Mouse (Mus musculus): ENCODE results near the gene Paics. TPM values are rescaled to one million over a fixed set of nuclear protein-coding genes. Genes with fewer than 3 reads are reported as not detected.
A peak's percentile ranks its signal among the peaks of the same experiment; 100 is the strongest.

The Paics gene
- polyA plus RNA-seq, 1 experiment from 2014 or later = 396 TPM

DNA sequence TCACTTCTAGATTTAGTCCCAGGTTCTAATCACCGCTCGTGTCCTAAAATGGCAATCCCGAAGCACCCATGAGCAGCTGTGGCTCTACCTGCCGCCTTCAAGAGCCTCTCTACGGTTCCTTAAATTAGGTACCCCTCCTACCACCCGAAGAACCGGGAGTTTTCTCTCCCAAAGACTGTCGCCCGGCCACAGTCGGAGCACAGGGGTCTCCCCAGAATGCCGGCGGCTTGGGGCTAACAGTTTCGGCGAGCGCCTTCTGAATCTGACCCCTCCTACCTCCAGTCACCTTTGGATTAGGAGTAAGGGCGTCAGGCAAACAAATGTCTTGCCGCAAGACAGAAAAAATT, 23.1 kb downstream of the Paics start:
- H3K4me2 ChIP-seq = peak overlapping the region; percentile 88
- 4% methylated on average over 17 of the region's 17 CpGs for WGBS
- peaks cover 13% of the 10 kb centered on the region for H3K4me1 ChIP-seq (replicated peaks)
- peak; percentile 8; the same call in 1 of the 2 replicates for ATAC-seq (ENCODE audit: insufficient number of reproducible peaks, insufficient read depth, low FRiP score, low TSS enrichment, low read depth)
- H3K36me3 ChIP-seq = peaks cover 46% of the 10 kb centered on the region
- H3K9me3 ChIP-seq = no peaks in the 10 kb centered on the region
- no peaks in the 10 kb centered on the region for H3K27me3 ChIP-seq
- H3K4me3 ChIP-seq (replicated peaks) = peak overlapping the region; percentile 86
- H3K9ac ChIP-seq (replicated peaks) = peak overlapping the region; percentile 82
- no peak overlapping the region for H3K27ac ChIP-seq

DNA sequence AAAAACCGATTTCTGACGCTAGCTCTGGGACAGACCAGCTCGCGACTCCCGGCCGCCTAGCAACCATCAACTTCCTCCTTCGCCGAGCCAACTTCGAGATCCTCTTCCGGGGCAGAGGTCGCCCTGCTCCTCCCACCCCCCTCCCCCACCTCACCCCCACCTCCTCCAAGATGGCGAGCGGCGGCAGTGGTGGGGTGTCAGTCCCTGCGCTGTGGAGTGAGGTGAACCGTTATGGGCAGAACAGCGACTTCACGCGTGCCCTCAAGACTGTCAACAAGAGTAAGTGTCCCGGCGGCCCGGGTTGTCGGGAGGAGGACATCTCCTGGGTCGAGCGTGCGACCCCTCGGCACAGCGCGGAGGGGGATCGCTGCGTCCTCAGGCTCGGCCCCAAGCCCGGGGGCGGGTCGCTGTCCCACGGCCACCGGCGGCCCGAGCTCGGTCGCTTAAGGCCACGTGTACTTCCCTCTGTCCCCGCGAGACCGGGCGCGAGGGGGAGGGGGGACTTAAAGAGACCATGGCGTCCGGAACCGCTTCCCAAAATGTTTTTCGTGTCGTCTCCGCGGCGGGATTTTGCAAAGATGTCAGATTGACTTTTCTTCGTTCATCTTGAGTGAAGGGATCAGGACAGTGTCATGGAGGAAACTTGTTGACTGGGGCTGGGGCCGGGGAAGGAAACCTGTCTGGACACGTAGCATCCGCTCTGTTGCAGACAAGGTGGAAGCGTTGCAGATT, 23.6 kb downstream of the Paics start, which contains the start of gene Srp72:
Gene Srp72, plus strand, starts transcription at position 130 of the 732 bp plus-strand sequence.
- peak; percentile 93 for ATAC-seq (ENCODE audit: insufficient number of reproducible peaks, insufficient read depth, low FRiP score, low TSS enrichment, low read depth)
- Histone ChIP-seq H3K4me3 (replicated peaks) (peak within 1 kb of the TSS; percentile 86), H3K4me1 (replicated peaks) (peaks cover 13% of the 10 kb centered on the region), H3K27me3 (no peaks in the 10 kb centered on the region), H3K36me3 (peaks cover 46% of the 10 kb centered on the region), H3K27ac (peak within 1 kb of the TSS; percentile 92), H3K9ac (replicated peaks) (peak within 1 kb of the TSS; percentile 82), H3K9me3 (no peaks in the 10 kb centered on the region), H3K4me2 (peak within 1 kb of the TSS; percentile 88)
- under 1% methylated on average over 60 of the region's 60 CpGs for WGBS

DNA sequence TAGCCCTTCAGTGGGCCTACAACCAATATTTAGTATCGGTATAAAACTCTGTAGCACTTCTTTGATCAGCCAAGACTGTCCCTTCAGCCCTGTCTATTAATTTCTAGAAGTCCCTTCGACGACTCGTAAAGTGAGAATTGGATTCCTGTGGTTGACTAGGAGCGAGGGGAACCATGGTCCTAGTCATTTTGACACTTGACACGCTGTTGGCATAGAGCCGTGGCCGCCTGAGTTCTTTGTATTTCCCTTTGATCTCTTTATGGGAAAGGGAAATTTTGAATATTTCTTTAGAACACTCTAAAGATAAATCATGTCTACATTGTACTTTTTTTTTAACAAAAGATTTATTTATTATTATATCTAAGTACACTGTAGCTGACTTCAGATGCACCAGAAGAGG, 24.6 kb downstream of the Paics start:
- Histone ChIP-seq H3K36me3 (peaks cover 45% of the 10 kb centered on the region), H3K27me3 (no peaks in the 10 kb centered on the region), H3K9ac (replicated peaks) (no peak overlapping the region), H3K9me3 (no peaks in the 10 kb centered on the region), H3K4me2 (peak overlapping the region; percentile 88), H3K4me3 (replicated peaks) (peak overlapping the region; percentile 86), H3K27ac (no peak overlapping the region), H3K4me1 (replicated peaks) (peaks cover 13% of the 10 kb centered on the region)
- ATAC-seq (ENCODE audit: insufficient number of reproducible peaks, insufficient read depth, low FRiP score, low TSS enrichment, low read depth) = no peak
- WGBS = 76% methylated on average over 8 of the region's 8 CpGs

DNA sequence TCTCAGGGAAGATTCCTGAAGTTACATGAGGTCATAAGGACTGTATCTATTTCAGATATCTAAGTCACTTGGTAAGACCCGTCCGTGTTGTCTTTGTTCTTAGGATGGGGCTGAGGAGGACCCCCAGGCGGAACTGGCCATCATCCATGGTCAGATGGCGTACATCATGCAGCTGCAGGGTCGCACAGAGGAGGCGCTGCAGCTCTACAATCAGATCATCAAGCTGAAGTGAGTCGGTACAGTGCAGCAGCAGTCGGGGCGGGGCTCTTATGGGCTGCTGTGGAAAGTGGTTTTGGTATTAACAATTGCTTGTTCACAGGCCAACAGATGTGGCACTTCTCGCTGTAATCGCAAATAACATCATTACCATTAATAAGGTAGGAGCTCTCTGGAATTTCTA, 32.9 kb downstream of the Paics start:
- Histone ChIP-seq H3K27ac (no peak overlapping the region), H3K9me3 (no peaks in the 10 kb centered on the region), H3K4me3 (replicated peaks) (no peak overlapping the region), H3K4me2 (no peak overlapping the region), H3K4me1 (replicated peaks) (no peaks in the 10 kb centered on the region), H3K36me3 (peaks cover 84% of the 10 kb centered on the region), H3K9ac (replicated peaks) (no peak overlapping the region), H3K27me3 (no peaks in the 10 kb centered on the region)
- 92% methylated on average over 11 of the region's 11 CpGs for WGBS
- ATAC-seq (ENCODE audit: insufficient number of reproducible peaks, insufficient read depth, low FRiP score, low TSS enrichment, low read depth) = no peak

DNA sequence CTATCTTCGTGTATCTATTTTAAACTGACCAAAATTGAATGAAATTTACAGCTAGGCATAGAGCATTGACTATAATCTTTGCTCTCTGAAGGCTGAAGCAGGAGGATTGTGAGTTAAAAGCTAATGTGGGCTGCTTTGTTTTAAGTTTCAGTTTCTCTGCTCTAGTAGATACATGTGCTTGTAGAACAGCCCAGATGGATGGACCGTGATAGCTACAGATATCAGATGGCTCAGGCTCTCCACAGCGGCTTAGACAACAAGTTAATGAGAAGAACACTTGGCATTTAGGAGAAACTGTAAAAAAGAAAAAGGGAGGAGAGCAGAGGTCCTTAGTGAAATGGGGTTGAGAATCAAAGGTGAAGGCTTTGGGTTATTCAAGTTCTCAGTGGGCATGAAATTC, 39.7 kb downstream of the Paics start:
- Histone ChIP-seq H3K36me3 (peaks cover 87% of the 10 kb centered on the region), H3K9ac (replicated peaks) (no peak overlapping the region), H3K27me3 (no peaks in the 10 kb centered on the region), H3K4me3 (replicated peaks) (no peak overlapping the region), H3K27ac (no peak overlapping the region), H3K9me3 (no peaks in the 10 kb centered on the region; the same call in 1 of the 2 replicates), H3K4me1 (replicated peaks) (no peaks in the 10 kb centered on the region), H3K4me2 (no peak overlapping the region)
- no peak for ATAC-seq (ENCODE audit: insufficient number of reproducible peaks, insufficient read depth, low FRiP score, low TSS enrichment, low read depth)
- 92% methylated on average over 3 of the region's 3 CpGs for WGBS

DNA sequence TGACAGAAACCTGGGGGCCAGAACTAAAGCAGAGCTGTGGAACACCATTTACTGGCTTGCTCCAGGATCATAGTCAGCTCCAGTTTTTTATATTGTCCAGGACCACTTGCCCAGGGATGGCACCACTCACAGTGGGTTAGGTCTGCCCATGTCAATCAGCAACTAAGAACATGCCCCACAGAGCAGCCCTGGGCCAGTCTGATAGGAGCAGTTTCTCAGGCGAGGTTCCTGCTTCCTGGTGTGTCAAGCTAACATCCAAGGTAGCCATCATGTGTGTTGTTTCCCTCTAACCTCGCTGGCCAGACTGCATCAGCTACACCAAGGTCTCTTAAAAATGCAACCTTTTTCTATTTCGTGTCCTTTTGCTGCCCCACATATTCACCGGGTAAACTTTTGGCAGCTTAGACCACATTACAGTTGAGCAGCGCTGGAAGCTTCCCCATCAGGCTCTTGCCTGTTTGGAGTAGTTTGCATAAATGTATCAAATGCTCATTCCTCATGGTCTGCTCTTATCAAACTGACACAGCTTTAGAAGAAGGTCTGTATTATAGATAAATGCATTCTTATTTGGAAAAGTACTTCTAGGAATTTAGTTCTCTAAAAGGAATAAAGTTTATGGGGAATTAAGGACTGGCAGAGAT, 42.2 kb downstream of the Paics start:
- H3K36me3 ChIP-seq = peaks cover 89% of the 10 kb centered on the region

DNA sequence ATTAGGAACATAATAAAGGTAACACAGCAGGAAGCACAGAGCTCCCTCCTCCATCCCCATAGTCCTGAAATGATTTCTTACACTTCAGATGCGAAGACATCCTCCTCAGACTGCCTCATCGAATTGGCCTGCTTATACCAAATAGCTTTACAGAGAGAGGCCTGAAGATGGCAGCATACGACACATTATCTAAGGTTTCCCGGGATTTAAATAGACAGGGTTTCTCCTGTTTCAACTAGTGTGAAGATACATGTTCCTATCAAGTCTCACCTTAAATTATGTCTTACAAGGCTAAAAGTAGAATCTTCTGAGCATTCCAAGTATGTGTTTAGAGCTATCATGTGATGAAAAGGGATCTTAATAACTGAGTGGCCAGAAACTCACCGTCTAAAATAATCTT, 47.3 kb downstream of the Paics start:
- no peak overlapping the region for H3K9ac ChIP-seq (replicated peaks)
- no peak overlapping the region for H3K4me2 ChIP-seq
- H3K27me3 ChIP-seq = no peaks in the 10 kb centered on the region
- H3K4me3 ChIP-seq (replicated peaks) = no peak overlapping the region
- no peak overlapping the region for H3K27ac ChIP-seq
- H3K4me1 ChIP-seq (replicated peaks) = no peaks in the 10 kb centered on the region
- no peaks in the 10 kb centered on the region; the same call in 1 of the 2 replicates for H3K9me3 ChIP-seq
- H3K36me3 ChIP-seq = peaks cover 76% of the 10 kb centered on the region
- WGBS = 70% methylated on average over 5 of the region's 5 CpGs
- ATAC-seq (ENCODE audit: insufficient number of reproducible peaks, insufficient read depth, low FRiP score, low TSS enrichment, low read depth) = no peak

More for the DNA sequence above, 42.2 kb downstream of the Paics start:
- no peaks in the 10 kb centered on the region; the same call in 1 of the 2 replicates for H3K9me3 ChIP-seq
- no peak overlapping the region for H3K4me2 ChIP-seq
- no peaks in the 10 kb centered on the region for H3K27me3 ChIP-seq
- 97% methylated on average over 5 of the region's 5 CpGs for WGBS
- H3K27ac ChIP-seq = no peak overlapping the region
- H3K4me3 ChIP-seq (replicated peaks) = no peak overlapping the region
- H3K4me1 ChIP-seq (replicated peaks) = no peaks in the 10 kb centered on the region
- no peak overlapping the region for H3K9ac ChIP-seq (replicated peaks)
- ATAC-seq (ENCODE audit: insufficient number of reproducible peaks, insufficient read depth, low FRiP score, low TSS enrichment, low read depth) = no peak

DNA sequence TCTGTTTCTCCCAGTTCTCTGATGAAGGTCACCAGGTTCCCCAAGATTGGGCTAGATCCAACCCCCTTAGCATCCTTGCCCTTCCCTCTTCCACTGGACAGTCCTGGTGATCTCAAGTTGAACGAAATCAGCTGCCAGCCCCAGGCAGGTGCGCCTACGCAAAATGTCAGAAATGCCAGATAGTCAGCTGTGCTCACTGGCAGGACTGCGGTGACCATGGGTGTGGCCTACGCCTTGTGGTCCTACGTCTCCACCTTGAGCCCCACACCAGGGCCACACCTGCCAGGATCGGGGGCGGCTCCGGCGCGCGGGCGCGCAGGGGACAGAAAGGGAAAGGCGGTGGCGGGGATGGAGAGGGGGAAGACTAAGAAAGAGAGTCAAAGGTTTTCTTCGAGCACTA, 50.1 kb downstream of the Paics start:
- no peaks in the 10 kb centered on the region for H3K4me1 ChIP-seq (replicated peaks)
- 89% methylated on average over 17 of the region's 17 CpGs for WGBS
- no peaks in the 10 kb centered on the region for H3K27me3 ChIP-seq
- ATAC-seq (ENCODE audit: insufficient number of reproducible peaks, insufficient read depth, low FRiP score, low TSS enrichment, low read depth) = no peak
- no peak overlapping the region for H3K4me2 ChIP-seq
- H3K36me3 ChIP-seq = peaks cover 49% of the 10 kb centered on the region
- no peak overlapping the region for H3K27ac ChIP-seq
- no peak overlapping the region for H3K4me3 ChIP-seq (replicated peaks)
- no peaks in the 10 kb centered on the region; the same call in 1 of the 2 replicates for H3K9me3 ChIP-seq
- no peak overlapping the region for H3K9ac ChIP-seq (replicated peaks)

DNA sequence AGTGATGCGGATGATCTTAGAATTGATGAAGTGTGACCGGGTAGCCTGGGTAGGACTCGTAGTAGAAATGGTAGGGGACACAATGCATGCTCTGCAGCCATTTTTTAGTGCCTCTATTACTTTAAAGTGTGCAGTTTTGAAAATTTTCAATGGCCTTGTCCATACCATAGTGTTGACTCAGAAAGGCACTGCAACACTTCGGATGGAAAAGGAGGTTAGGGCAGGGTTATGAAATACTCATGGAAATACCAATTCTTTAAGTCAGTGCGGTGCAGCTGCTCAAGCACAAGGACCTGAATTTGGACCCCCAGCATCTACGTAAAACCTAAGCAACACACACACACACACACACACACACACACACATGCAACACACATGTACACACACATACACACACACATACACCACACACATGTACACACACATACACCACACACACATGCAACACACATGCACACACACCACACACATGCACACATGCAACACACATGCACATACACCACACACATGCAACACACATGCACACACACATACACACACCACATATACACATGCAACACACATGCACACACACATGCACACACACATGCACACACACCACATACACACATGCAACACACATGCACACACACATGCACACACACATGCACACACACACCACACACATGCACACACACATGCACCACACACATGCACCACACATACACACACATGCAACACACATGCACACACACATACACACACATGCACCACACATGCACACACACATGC, 53.1 kb downstream of the Paics start, which contains the start of gene Arl9:
Gene Arl9, plus strand, starts transcription at position 5 of the 771 bp plus-strand sequence.
- Histone ChIP-seq H3K4me1 (replicated peaks) (no peaks in the 10 kb centered on the region), H3K9ac (replicated peaks) (no peak within 1 kb of the TSS), H3K9me3 (no peaks in the 10 kb centered on the region; the same call in 1 of the 2 replicates), H3K36me3 (peaks cover 22% of the 10 kb centered on the region), H3K27me3 (no peaks in the 10 kb centered on the region), H3K4me3 (replicated peaks) (no peak within 1 kb of the TSS), H3K4me2 (no peak within 1 kb of the TSS), H3K27ac (no peak within 1 kb of the TSS)
- no peak for ATAC-seq (ENCODE audit: insufficient number of reproducible peaks, insufficient read depth, low FRiP score, low TSS enrichment, low read depth)
- 97% methylated on average over 6 of the region's 6 CpGs for WGBS

DNA sequence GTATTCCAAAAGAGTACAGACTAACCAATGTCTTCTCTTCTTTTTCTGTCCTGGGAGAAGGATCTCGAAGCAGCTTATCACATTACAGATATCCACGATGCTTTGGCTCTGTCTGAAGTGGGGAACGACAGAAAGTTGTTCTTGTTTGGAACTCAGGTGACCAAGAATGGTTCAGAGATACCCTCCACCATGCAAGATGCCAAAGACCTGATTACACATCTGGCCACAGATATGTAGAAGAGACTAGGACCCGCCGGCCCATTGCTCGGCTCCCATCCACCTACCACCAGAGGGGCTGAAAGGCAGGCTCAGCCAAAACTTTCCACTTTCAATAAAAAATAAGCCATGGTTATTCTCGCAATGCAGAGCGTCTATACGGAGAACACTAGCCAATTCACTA, 59.2 kb downstream of the Paics start:
- H3K9me3 ChIP-seq = no peaks in the 10 kb centered on the region
- 92% methylated on average over 9 of the region's 9 CpGs for WGBS
- no peaks in the 10 kb centered on the region for H3K4me1 ChIP-seq (replicated peaks)
- no peak overlapping the region for H3K9ac ChIP-seq (replicated peaks)
- no peaks in the 10 kb centered on the region for H3K27me3 ChIP-seq
- H3K4me3 ChIP-seq (replicated peaks) = no peak overlapping the region
- no peak overlapping the region for H3K4me2 ChIP-seq
- no peak for ATAC-seq (ENCODE audit: insufficient number of reproducible peaks, insufficient read depth, low FRiP score, low TSS enrichment, low read depth)
- H3K36me3 ChIP-seq = no peaks in the 10 kb centered on the region
- no peak overlapping the region for H3K27ac ChIP-seq

DNA sequence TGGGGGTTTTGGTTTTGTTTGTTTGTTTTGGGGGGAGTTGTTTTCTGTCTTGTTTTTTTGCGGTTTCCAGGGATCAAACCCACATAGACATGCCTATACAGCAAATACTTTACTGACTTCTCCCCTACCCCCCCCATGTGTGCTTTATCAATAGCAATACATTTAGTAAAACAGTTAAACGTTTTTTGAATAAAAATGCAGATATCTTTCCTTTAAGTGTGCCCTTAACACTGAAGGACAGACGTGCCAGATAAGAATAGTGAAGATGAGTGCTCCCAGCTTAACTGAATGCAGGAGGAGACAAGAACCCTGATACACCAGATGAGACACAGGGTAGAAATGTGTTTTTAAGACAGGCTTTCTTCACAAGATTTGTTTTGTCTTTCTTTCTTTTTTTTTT, 60.0 kb downstream of the Paics start:
- Histone ChIP-seq H3K36me3 (no peaks in the 10 kb centered on the region), H3K9me3 (no peaks in the 10 kb centered on the region), H3K27me3 (peaks cover 5% of the 10 kb centered on the region), H3K4me1 (replicated peaks) (no peaks in the 10 kb centered on the region), H3K4me2 (no peak overlapping the region), H3K9ac (replicated peaks) (no peak overlapping the region), H3K27ac (no peak overlapping the region), H3K4me3 (replicated peaks) (no peak overlapping the region)
- no peak for ATAC-seq (ENCODE audit: insufficient number of reproducible peaks, insufficient read depth, low FRiP score, low TSS enrichment, low read depth)
- 67% methylated on average over 3 of the region's 3 CpGs for WGBS

All from limb, embryonic 12.5 days (tissue).